Mouse (Mus musculus) gastrocnemius, postnatal 10 days (tissue): ENCODE results near the gene Rpl38. TPM values are rescaled to one million over a fixed set of nuclear protein-coding genes. Genes with fewer than 3 reads are reported as not detected.

Source experiments
- DNase-seq: peaks from one replicate; pipeline ENCODE4 v3.0.0; 2021; ENCODE audit warnings: mixed read lengths
- long read RNA-seq, 2 experiments: library from polyadenylated mRNA; stranded (forward); transcript quantifications; one replicate each; pipeline ENCODE4 v2.0.0; 2021
- total RNA-seq, 2 experiments: library from RNA; stranded (reverse); gene quantifications; 2 replicates each; pipeline ENCODE4 v1.2.3; 2021

Rpl38 gene
- total RNA-seq = 1,000 to 10,000 TPM in 1 of 2 experiments, 100 to 1,000 TPM in 1; 978 to 1,057 TPM
- long read RNA-seq, experiment 1, transcript Rpl38-204 (5 exons, 371 nt) = major isoform, 107 of 177 reads
- long read RNA-seq, experiment 1, transcript Rpl38-201 (5 exons, 364 nt) = minor isoform, 63 of 177 reads
- long read RNA-seq, experiment 1, transcript Rpl38-203 (4 exons, 457 nt) = minor isoform, 5 of 177 reads
- long read RNA-seq, experiment 1, partial matches to known transcripts = 0 of 177 reads
- long read RNA-seq, experiment 1, other reads (novel, unspliced or antisense) = 1 of 177 reads
- long read RNA-seq, experiment 2, transcript Rpl38-203 (4 exons, 457 nt) = minor isoform, 6 of 131 reads
- long read RNA-seq, experiment 2, transcript Rpl38-204 (5 exons, 371 nt) = major isoform, 86 of 131 reads
- long read RNA-seq, experiment 2, transcript Rpl38-201 (5 exons, 364 nt) = minor isoform, 38 of 131 reads
- long read RNA-seq, experiment 2, partial matches to known transcripts = 1 of 131 reads
- long read RNA-seq, experiment 2, other reads (novel, unspliced or antisense) = 0 of 131 reads

- DNase-seq = peak; percentile 87
Measured at GRCm38 (mm10) chr11:114668301-114668710, at the start of gene Rpl38. Rpl38 (plus strand) TSS chr11:114668524.

- DNase-seq = no peak
Measured at GRCm38 (mm10) chr11:114618697-114619417, 49.5 kb upstream of the Rpl38 start.

- no peak for DNase-seq
Measured at GRCm38 (mm10) chr11:114626071-114626690, 42.1 kb upstream of the Rpl38 start.

GRCm38 (mm10) chr11:114627036-114627435 lies 41.3 kb upstream of the Rpl38 start:
- no peak for DNase-seq

- no peak for DNase-seq
Measured at GRCm38 (mm10) chr11:114628032-114628431, 40.3 kb upstream of the Rpl38 start.

- DNase-seq = no peak
Measured at GRCm38 (mm10) chr11:114630044-114630443, 38.3 kb upstream of the Rpl38 start.

GRCm38 (mm10) chr11:114632266-114632665 lies 36.1 kb upstream of the Rpl38 start:
- DNase-seq = no peak

- peak; percentile 79 for DNase-seq
Measured at GRCm38 (mm10) chr11:114636292-114636691, 32.0 kb upstream of the Rpl38 start.

- no peak for DNase-seq
Measured at GRCm38 (mm10) chr11:114636727-114637505, 31.4 kb upstream of the Rpl38 start.

GRCm38 (mm10) chr11:114638647-114639290 lies 29.6 kb upstream of the Rpl38 start:
- no peak for DNase-seq

- no peak for DNase-seq
Measured at GRCm38 (mm10) chr11:114639681-114640103, 28.6 kb upstream of the Rpl38 start.

GRCm38 (mm10) chr11:114640658-114641057 lies 27.7 kb upstream of the Rpl38 start:
- DNase-seq = no peak

- DNase-seq = peak; percentile 39
Measured at GRCm38 (mm10) chr11:114641136-114641535, 27.2 kb upstream of the Rpl38 start.

- DNase-seq = no peak
Measured at GRCm38 (mm10) chr11:114642184-114642583, 26.1 kb upstream of the Rpl38 start.

GRCm38 (mm10) chr11:114642926-114643325 lies 25.4 kb upstream of the Rpl38 start:
- no peak for DNase-seq

- no peak for DNase-seq
Measured at GRCm38 (mm10) chr11:114644122-114644521, 24.2 kb upstream of the Rpl38 start.

GRCm38 (mm10) chr11:114649510-114649909 lies 18.8 kb upstream of the Rpl38 start:
- DNase-seq = no peak

- DNase-seq = no peak
Measured at GRCm38 (mm10) chr11:114652531-114652930, 15.8 kb upstream of the Rpl38 start.

GRCm38 (mm10) chr11:114653664-114654063 lies 14.7 kb upstream of the Rpl38 start:
- DNase-seq = no peak

- no peak for DNase-seq
Measured at GRCm38 (mm10) chr11:114654552-114654951, 13.8 kb upstream of the Rpl38 start.

GRCm38 (mm10) chr11:114655350-114656008 lies 12.8 kb upstream of the Rpl38 start:
- no peak for DNase-seq
